Mouse (Mus musculus) kidney, embryonic 15.5 days (tissue): ENCODE results near the gene Pard3. TPM values are rescaled to one million over a fixed set of nuclear protein-coding genes. Genes with fewer than 3 reads are reported as not detected.

ENCODE experiments used
- ATAC-seq: fragments of 200-750 bp; cut with Nextera tagmentation; replicated peaks from 2 replicates; pipeline ENCODE4 v1.8.0; 2017; ENCODE audit warnings: moderate TSS enrichment; ENCODE audit not compliant: low FRiP score
- H3K27ac ChIP-seq: fragments of 300-500 bp; sonication (generic); 2 replicates; pipeline ENCODE4 v1.5.1; 2015; ENCODE audit warnings: mild to moderate bottlenecking, inconsistent platforms
- H3K27me3 ChIP-seq: fragments of 300-500 bp; sonication (generic); 2 replicates; pipeline ENCODE4 v1.6.1; 2015; ENCODE audit warnings: inconsistent platforms
- H3K36me3 ChIP-seq: fragments of 300-500 bp; sonication (generic); 2 replicates; pipeline ENCODE4 v1.6.1; 2015; ENCODE audit warnings: inconsistent platforms
- H3K4me1 ChIP-seq: fragments of 300-500 bp; sonication (generic); 2 replicates; pipeline ENCODE4 v1.6.1; 2015; ENCODE audit warnings: inconsistent platforms
- H3K4me2 ChIP-seq: fragments of 300-500 bp; sonication (generic); 2 replicates; pipeline ENCODE4 v1.6.1; 2015; ENCODE audit warnings: moderate library complexity, mild to moderate bottlenecking, inconsistent platforms
- H3K4me3 ChIP-seq: fragments of 300-500 bp; sonication (generic); replicated peaks from 2 replicates; pipeline ENCODE4 v1.5.1; 2015; ENCODE audit warnings: mild to moderate bottlenecking, inconsistent platforms
- H3K9ac ChIP-seq: fragments of 300-500 bp; sonication (generic); 2 replicates; pipeline ENCODE4 v1.6.1; 2015; ENCODE audit warnings: mild to moderate bottlenecking, inconsistent platforms
- H3K9me3 ChIP-seq: fragments of 300-500 bp; sonication (generic); replicated peaks from 2 replicates; pipeline ENCODE4 v1.6.1; 2016; ENCODE audit warnings: inconsistent platforms
- WGBS: fragments of 180-500 bp; shearing (Covaris S2); methylation state at CpG from one replicate; pipeline ENCODE4 v1.1.7; 2015; ENCODE audit warnings: mixed read lengths; 5-methylcytosine and 5-hydroxymethylcytosine counted together
- polyA plus RNA-seq: library from polyadenylated mRNA; unstranded; fragments of >200 nt; fragmentation: Nextera tagmentation; extraction: Ambion mirVana; gene quantifications from 2 replicates; pipeline ENCODE4 v1.2.1, GENCODE M21; 2015

Gene Pard3
- polyA plus RNA-seq, 1 experiment from 2014 or later, result 27.5 TPM

- Histone ChIP-seq H3K9me3 (no peaks in the 10 kb centered on the region), H3K27me3 (no peaks in the 10 kb centered on the region), H3K27ac (0 out of 2 replicates have a peak overlapping the region, but pooled peaks have one; percentile 14), H3K4me2 (0 out of 2 replicates have a peak overlapping the region, but pooled peaks have one; percentile 29), H3K4me3 (peak overlapping the region; percentile 8; the same call in 1 of the 2 replicates), H3K36me3 (peaks cover 3% of the 10 kb centered on the region; the same call in 1 of the 2 replicates), H3K4me1 (peaks cover 21% of the 10 kb centered on the region), H3K9ac (no peak overlapping the region)
- ATAC-seq, result no peak
- 17% methylated on average over 7 of the region's 7 CpGs for WGBS
Observed at GRCm38 (mm10) chr8:127500206-127500605, 436.5 kb downstream of the Pard3 start.

GRCm38 (mm10) chr8:127501756-127502155, 438.1 kb downstream of the Pard3 start:
- Histone ChIP-seq H3K4me3 (no peak overlapping the region), H3K4me2 (no peak overlapping the region), H3K36me3 (peaks cover 3% of the 10 kb centered on the region; the same call in 1 of the 2 replicates), H3K27me3 (no peaks in the 10 kb centered on the region), H3K9ac (no peak overlapping the region), H3K27ac (no peak overlapping the region), H3K4me1 (peaks cover 18% of the 10 kb centered on the region), H3K9me3 (no peaks in the 10 kb centered on the region)
- 78% methylated on average over 1 of the region's 1 CpGs for WGBS
- ATAC-seq, result no peak

GRCm38 (mm10) chr8:127505286-127505685, 441.6 kb downstream of the Pard3 start:
- 87% methylated on average over 1 of the region's 1 CpGs for WGBS

GRCm38 (mm10) chr8:127506336-127506735, 442.6 kb downstream of the Pard3 start:
- Histone ChIP-seq H3K27me3 (no peaks in the 10 kb centered on the region), H3K4me2 (no peak overlapping the region), H3K4me3 (no peak overlapping the region), H3K9ac (no peak overlapping the region), H3K36me3 (peaks cover 3% of the 10 kb centered on the region; the same call in 1 of the 2 replicates), H3K4me1 (peaks cover 2% of the 10 kb centered on the region; the same call in 1 of the 2 replicates), H3K9me3 (no peaks in the 10 kb centered on the region), H3K27ac (no peak overlapping the region)
- no peak for ATAC-seq
- 96% methylated on average over 1 of the region's 1 CpGs for WGBS

More at GRCm38 (mm10) chr8:127505286-127505685, 441.6 kb downstream of the Pard3 start:
- no peak overlapping the region for H3K9ac ChIP-seq
- H3K4me1 ChIP-seq, result peaks cover 3% of the 10 kb centered on the region
- no peak overlapping the region for H3K4me3 ChIP-seq
- ATAC-seq, result no peak
- H3K27me3 ChIP-seq, result no peaks in the 10 kb centered on the region
- H3K36me3 ChIP-seq, result peaks cover 3% of the 10 kb centered on the region; the same call in 1 of the 2 replicates
- no peak overlapping the region for H3K4me2 ChIP-seq
- no peak overlapping the region for H3K27ac ChIP-seq
- no peaks in the 10 kb centered on the region for H3K9me3 ChIP-seq

- no peak for ATAC-seq
- Histone ChIP-seq H3K27ac (no peak overlapping the region), H3K4me1 (peaks cover 15% of the 10 kb centered on the region), H3K4me2 (no peak overlapping the region), H3K9ac (no peak overlapping the region), H3K27me3 (no peaks in the 10 kb centered on the region), H3K36me3 (no peaks in the 10 kb centered on the region), H3K4me3 (no peak overlapping the region), H3K9me3 (no peaks in the 10 kb centered on the region)
- WGBS, result 94% methylated on average over 1 of the region's 1 CpGs
Observed at GRCm38 (mm10) chr8:127511341-127511740, 447.6 kb downstream of the Pard3 start.

GRCm38 (mm10) chr8:127512001-127512573, 448.4 kb downstream of the Pard3 start:
- 21% methylated on average over 1 of the region's 1 CpGs for WGBS
- H3K27ac ChIP-seq, result peak overlapping the region; percentile 48
- no peak overlapping the region for H3K4me2 ChIP-seq
- H3K9me3 ChIP-seq, result no peaks in the 10 kb centered on the region
- ATAC-seq, result no peak; the same call in 1 of the 2 replicates
- H3K9ac ChIP-seq, result no peak overlapping the region
- H3K27me3 ChIP-seq, result no peaks in the 10 kb centered on the region
- peaks cover 15% of the 10 kb centered on the region for H3K4me1 ChIP-seq
- no peaks in the 10 kb centered on the region for H3K36me3 ChIP-seq
- H3K4me3 ChIP-seq, result no peak overlapping the region

GRCm38 (mm10) chr8:127512580-127512979, 448.9 kb downstream of the Pard3 start:
- Histone ChIP-seq H3K36me3 (no peaks in the 10 kb centered on the region), H3K9me3 (no peaks in the 10 kb centered on the region), H3K4me2 (no peak overlapping the region), H3K4me1 (peaks cover 15% of the 10 kb centered on the region), H3K27me3 (no peaks in the 10 kb centered on the region), H3K9ac (no peak overlapping the region), H3K27ac (no peak overlapping the region), H3K4me3 (no peak overlapping the region)
- no peak for ATAC-seq
- WGBS, result 43% methylated on average over 4 of the region's 4 CpGs

- no peak for ATAC-seq
- H3K36me3 ChIP-seq, result no peaks in the 10 kb centered on the region
- H3K9me3 ChIP-seq, result no peaks in the 10 kb centered on the region
- H3K9ac ChIP-seq, result no peak overlapping the region
- no peak overlapping the region for H3K27ac ChIP-seq
- H3K4me2 ChIP-seq, result no peak overlapping the region
- 72% methylated on average over 7 of the region's 7 CpGs for WGBS
- H3K4me1 ChIP-seq, result peaks cover 15% of the 10 kb centered on the region
- no peak overlapping the region for H3K4me3 ChIP-seq
- no peaks in the 10 kb centered on the region for H3K27me3 ChIP-seq
Observed at GRCm38 (mm10) chr8:127514810-127515735, 451.4 kb downstream of the Pard3 start.

GRCm38 (mm10) chr8:127516043-127516442, 452.4 kb downstream of the Pard3 start:
- 48% methylated on average over 2 of the region's 2 CpGs for WGBS
- no peak overlapping the region for H3K27ac ChIP-seq
- H3K9me3 ChIP-seq, result no peaks in the 10 kb centered on the region
- H3K4me1 ChIP-seq, result peaks cover 15% of the 10 kb centered on the region
- no peaks in the 10 kb centered on the region for H3K36me3 ChIP-seq
- no peak overlapping the region for H3K4me2 ChIP-seq
- no peaks in the 10 kb centered on the region for H3K27me3 ChIP-seq
- no peak overlapping the region for H3K9ac ChIP-seq
- H3K4me3 ChIP-seq, result no peak overlapping the region
- no peak for ATAC-seq

- H3K27me3 ChIP-seq, result no peaks in the 10 kb centered on the region
- H3K9ac ChIP-seq, result no peak overlapping the region
- no peak for ATAC-seq
- H3K4me2 ChIP-seq, result no peak overlapping the region
- H3K27ac ChIP-seq, result no peak overlapping the region
- H3K4me1 ChIP-seq, result no peaks in the 10 kb centered on the region
- no peaks in the 10 kb centered on the region for H3K36me3 ChIP-seq
- 81% methylated on average over 4 of the region's 4 CpGs for WGBS
- no peaks in the 10 kb centered on the region for H3K9me3 ChIP-seq
- H3K4me3 ChIP-seq, result no peak overlapping the region
Observed at GRCm38 (mm10) chr8:127525673-127526072, 462.0 kb downstream of the Pard3 start.

GRCm38 (mm10) chr8:127528315-127528714, 464.6 kb downstream of the Pard3 start:
- 98% methylated on average over 2 of the region's 2 CpGs for WGBS
- no peak overlapping the region for H3K9ac ChIP-seq
- H3K9me3 ChIP-seq, result no peaks in the 10 kb centered on the region
- no peaks in the 10 kb centered on the region for H3K4me1 ChIP-seq
- H3K27me3 ChIP-seq, result no peaks in the 10 kb centered on the region
- H3K36me3 ChIP-seq, result no peaks in the 10 kb centered on the region
- no peak overlapping the region for H3K4me3 ChIP-seq
- no peak for ATAC-seq
- no peak overlapping the region for H3K4me2 ChIP-seq
- H3K27ac ChIP-seq, result no peak overlapping the region

GRCm38 (mm10) chr8:127529746-127530145, 466.1 kb downstream of the Pard3 start:
- Histone ChIP-seq H3K27ac (no peak overlapping the region), H3K4me1 (no peaks in the 10 kb centered on the region), H3K9me3 (no peaks in the 10 kb centered on the region), H3K27me3 (no peaks in the 10 kb centered on the region), H3K4me3 (no peak overlapping the region), H3K4me2 (no peak overlapping the region), H3K9ac (no peak overlapping the region), H3K36me3 (no peaks in the 10 kb centered on the region)
- no peak for ATAC-seq
- WGBS, result 92% methylated on average over 2 of the region's 2 CpGs
